Mouse (Mus musculus): ENCODE measurements around the gene Xrra1. TPM values are rescaled to one million over a fixed set of nuclear protein-coding genes. Genes with fewer than 3 reads are reported as not detected.
"Not testable (repeated sequence)": the region's sequence is repeated elsewhere in the genome, so short reads cannot be mapped to it uniquely, and the experiment has no call there.

Xrra1 gene
- total RNA-seq, 2 experiments from 2014 or later: 0.72 to 1.3 TPM

- no peak for DNase-seq
Observed at GRCm38 (mm10) chr7:99896905-99897304, 38.0 kb downstream of the Xrra1 start.

DNA sequence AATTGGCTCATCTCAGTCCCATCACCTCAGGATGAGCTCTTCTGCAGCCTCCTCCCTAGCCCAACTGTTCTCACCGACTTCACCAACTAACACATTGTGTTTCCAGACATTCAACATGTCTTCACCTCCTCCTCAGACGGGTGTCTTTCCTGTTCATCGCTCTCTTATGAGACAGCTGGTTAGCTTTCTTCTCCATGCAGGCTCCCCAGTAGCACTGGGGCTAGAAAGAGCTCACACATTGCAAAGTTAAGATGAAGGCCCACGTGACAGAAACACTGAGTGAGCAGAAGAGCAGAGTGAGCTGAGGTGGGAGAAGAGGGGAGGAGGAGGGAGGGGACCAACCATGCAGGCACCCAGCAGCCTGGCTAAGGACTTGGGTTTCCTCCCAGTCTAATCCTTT, 43.3 kb downstream of the Xrra1 start:
- DNase-seq: no peak

DNA sequence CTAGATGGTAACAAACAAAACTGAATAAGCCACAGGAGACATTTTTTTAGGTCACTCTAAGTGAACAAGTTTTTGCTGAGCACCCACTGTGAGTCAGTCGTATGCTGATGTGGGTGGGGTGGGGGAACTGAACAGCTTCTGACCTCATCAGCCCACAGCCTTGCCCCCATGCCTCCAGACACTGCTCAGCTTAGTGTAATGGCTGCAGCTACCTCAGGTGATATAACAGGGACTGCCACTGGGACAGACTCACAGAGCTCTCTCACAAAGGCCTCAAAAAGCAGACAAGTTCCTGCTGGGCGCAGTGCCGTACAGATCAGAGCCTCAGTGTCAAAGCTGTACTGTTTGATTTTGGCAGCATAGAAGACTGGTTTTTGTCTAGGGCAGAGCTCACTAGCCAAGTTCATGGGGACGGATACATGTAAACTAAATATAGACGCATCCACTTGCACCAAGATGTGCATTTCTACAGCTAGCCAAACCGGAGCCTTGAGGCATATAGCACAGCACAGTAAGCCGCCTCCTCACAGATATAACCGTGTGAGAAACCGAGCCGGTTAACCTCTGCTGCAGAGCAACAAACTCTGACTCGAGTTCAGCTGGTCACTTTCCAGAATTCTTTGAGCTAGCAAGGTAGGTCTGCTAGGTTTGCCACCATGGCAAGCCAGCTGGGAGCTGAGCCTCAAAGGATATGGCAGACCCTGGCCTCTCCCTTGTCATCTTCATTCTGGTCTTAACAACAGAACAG, 44.2 kb downstream of the Xrra1 start:
- DNase-seq: no peak

DNA sequence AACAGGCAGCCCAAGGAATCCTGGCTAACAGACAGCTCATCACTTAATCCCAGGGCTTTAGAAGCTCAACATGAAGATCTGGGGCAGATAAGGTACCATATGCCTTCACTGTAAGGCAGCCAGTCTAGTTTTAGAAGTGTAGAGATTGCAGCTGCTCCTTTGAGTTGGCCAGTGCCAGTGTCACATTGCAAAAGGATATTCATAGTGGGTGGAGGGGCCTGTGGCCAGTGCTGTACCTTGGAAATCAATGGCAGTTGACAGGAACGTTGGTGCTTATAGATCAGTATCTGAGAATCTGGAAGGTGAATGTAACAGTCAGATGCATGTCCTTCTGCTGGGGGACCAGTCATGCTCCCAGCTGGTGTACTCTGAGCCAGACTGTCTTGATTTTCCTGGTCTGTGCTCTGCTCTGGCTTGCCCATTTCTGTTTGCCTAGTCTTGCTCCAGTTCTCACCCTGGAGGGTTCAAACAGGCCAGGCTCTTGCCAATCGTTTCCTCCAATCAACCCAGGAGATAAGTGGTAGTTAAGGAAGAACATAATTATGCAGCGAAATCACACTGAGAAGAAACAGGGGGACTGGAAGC, 45.6 kb downstream of the Xrra1 start:
- DNase-seq: no peak

DNA sequence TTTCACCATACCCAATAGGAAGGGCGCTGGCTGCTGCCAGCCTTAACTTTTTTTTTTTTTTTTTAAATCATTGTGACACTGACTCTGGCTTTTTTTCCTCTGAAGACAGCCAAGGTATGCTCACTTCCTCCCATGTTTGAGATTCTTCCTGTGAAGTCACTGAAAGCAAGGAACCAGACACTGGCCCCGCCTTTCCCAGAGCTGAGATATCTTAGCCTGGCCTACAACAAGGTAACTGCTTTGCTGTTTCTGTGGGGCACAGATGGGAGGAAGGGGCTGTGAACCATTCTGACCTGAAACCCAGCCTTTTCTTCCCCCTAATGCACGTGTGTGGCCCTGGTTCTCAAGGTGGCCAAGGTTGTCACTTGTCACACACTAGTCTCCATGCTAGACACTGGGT, 47.4 kb downstream of the Xrra1 start:
- DNase-seq: no peak

- DNase-seq: no peak
Observed at GRCm38 (mm10) chr7:99907463-99907862, 48.5 kb downstream of the Xrra1 start.

DNA sequence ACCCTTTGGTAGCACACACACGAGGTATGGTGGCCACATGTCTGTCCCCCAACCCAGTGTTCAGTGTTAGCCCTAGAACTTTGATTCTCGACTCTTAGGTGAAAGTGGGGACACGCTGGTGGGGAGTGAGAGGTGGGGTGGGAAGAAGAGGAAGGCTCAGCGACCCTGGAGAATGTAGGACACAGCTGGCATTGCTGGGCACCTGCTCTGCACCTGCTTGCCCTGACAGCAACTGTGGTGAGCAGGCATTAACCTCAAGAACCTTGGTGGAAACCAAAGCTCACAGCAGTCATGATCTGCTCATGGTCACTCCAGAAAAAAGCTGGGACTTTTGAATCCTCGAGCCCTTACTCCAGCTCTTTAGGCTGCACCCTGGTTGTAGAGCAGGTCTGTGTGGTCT, 52.1 kb downstream of the Xrra1 start:
- DNase-seq: no peak

DNA sequence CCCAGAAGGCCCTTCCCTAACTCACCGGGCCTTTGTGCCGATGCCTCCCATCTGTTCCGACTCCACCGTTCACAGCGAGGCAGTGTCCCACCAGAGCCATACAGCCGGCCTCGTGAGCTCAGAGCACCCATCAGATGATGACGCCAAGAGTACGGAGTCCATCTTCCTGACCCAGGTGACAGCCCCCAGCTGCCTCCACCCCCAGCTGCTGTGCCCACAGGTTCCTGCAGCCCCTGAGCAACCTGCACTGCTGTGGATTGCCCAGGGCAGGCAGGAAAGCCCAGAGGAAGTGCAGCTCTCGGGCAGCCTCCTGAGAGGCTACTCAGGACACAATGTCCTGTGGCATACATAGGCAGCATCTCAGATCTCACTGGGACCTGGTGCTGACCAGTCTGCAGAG, 55.4 kb downstream of the Xrra1 start:
- no peak for DNase-seq

GRCm38 (mm10) chr7:99915511-99915910, 56.6 kb downstream of the Xrra1 start:
- DNase-seq: no peak

- peak; percentile 54 to 64 for DNase-seq
Observed at GRCm38 (mm10) chr7:99916741-99917319, 57.9 kb downstream of the Xrra1 start.

GRCm38 (mm10) chr7:99917320-99917844, 58.5 kb downstream of the Xrra1 start:
- DNase-seq: peak; percentile 52 to 66

- peak; percentile 52 to 66 for DNase-seq
Observed at GRCm38 (mm10) chr7:99919164-99919563, 60.2 kb downstream of the Xrra1 start.

GRCm38 (mm10) chr7:99919971-99920370, 61.1 kb downstream of the Xrra1 start:
- no peak for DNase-seq

- DNase-seq: no peak
Observed at GRCm38 (mm10) chr7:99920416-99920815, 61.5 kb downstream of the Xrra1 start.

DNA sequence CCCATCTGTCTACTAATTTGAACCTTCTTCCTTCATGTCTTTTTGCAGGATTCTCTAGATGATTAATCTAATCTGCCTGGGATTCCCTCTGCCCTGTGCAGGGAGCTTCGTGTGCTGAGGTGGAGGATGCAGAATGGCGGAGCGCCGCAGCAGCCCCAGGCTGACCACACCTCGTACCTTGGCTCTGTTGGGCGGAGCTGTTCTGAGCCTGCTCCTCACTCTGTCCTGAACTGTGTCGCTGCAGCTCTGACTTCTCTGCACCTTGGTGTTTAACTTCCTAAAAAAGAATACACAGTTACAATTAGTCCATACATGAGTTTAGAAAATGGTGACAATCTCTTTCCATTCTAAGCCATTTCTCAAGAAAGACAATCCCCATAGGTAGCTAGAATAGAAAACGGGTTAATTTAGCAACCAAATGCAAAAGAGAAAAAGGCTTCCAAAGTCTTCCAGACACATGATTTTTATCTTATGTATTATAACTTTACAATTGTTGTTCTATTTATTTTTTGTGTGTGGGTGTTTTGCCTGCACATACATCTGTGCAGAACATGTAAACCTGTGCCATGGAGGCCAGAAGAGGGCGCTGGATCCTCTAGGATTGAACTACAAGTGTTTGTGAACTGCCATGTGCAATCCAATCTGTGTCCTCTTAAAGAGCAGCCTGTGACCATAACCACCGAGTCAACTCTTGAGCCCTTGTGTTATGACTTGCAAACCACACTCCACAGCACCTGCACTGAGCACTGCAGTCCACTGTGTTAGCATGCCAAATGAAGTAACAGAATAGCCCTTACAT, 68.2 kb downstream of the Xrra1 start:
- peak; percentile 57 to 60 for DNase-seq

GRCm38 (mm10) chr7:99935758-99936157, 76.8 kb downstream of the Xrra1 start:
- no peak for DNase-seq

DNA sequence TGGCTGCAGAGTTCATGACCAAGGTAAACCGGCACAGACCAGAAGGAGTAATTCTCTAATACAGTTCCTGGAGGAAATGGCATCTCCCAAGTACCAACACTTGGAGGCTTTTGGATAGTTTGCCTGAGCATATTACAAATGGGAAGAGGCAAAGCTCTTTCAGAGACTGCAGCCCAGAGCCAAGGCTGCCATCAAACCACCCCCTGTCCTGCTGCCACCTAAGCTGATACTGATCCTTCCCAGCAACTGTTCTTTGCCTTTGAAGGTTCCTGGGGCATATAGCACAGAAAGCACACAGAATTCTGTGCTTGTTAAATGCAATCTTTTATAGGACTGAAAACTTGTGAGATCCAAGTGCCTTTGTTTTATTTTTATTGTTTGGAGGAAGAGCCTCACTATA, 81.8 kb downstream of the Xrra1 start:
- DNase-seq: no peak

DNA sequence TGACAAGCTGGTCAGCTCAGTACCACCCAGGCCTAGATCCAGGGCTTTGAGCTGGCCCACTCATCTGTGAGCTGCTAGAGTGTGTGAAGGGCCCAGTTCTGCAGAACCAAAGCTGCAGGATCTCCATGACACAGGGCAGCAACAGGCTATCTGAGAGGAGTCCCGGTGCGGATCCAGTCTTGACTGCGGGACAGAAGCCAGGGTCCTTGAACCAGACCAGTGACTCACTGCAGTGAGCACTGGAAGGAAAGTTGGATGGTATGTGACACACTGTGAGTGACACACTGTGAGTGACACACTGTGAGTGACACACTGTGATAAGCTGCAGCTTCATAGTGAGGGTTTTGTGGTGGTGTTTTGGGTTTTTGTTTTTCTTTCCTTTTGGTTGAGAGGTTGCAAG, 85.6 kb downstream of the Xrra1 start:
- no peak for DNase-seq

GRCm38 (mm10) chr7:99945012-99945411, 86.1 kb downstream of the Xrra1 start:
- not testable (repeated sequence) for DNase-seq

DNA sequence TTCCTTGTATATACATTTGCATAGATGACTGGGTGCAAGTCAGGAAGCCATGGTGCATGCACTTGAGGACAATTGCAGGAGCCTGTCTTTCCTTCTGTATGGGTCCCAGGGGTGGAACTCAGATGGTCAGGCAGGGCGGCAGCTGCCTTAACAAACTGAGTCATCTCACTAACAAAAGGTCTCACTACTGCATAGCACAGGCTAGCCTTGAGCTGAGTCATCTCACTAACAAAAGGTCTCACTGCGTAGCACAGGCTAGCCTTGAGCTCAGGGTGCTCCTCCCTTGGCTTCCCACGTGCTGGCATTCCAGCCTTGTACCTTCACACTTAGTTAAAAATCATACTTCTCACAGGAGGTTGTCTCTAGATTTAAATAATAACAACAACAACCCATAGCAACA, 87.0 kb downstream of the Xrra1 start:
- DNase-seq: no peak

DNA sequence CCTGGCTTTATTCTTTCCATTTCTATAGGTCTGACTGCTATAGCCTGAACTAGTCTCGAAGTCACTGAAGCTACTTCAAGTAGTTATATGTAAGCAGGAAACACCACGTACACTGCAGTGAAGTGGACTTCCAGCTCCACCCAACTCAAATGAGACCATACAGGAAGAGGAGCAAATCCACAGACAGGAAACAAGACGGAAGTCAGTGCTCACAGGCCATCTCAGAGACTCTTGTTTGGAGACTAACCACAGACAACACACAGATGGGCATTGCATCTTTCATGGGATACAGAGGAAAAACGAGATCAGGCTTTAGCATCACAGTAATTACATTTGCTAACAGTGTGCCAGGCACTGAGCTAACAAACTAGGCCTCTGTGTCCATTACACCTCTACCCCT, 87.4 kb downstream of the Xrra1 start:
- no peak for DNase-seq

- DNase-seq: peak; percentile 48 to 56
Observed at GRCm38 (mm10) chr7:99947329-99947728, 88.4 kb downstream of the Xrra1 start.
